Comparison of ENCODE assay signal across 8 mouse cellular contexts in genomic region chr7:56050487-56050911, GRCm38 (mm10). TPM values are rescaled to one million over a fixed set of nuclear protein-coding genes. Genes with fewer than 3 reads are reported as not detected.
DNase-seq lines count a peak whose midpoint lies in the region; ATAC-seq and TF ChIP-seq lines count a peak whose summit lies in the region.

No protein-coding gene starts in this region.

- peak overlapping the region; percentile 95 for H3K27ac ChIP-seq in heart, embryonic 15.5 days
- H3K27ac ChIP-seq in kidney, postnatal 0 days, result peak overlapping the region; percentile 95
- H3K27ac ChIP-seq in lung, embryonic 16.5 days (ENCODE audit: low read length), result peak overlapping the region; percentile 93

- 0% methylated on average over 18 of the region's 18 CpGs for WGBS in heart, embryonic 15.5 days
- WGBS in kidney, postnatal 0 days, result under 1% methylated on average over 18 of the region's 18 CpGs
- WGBS in lung, embryonic 16.5 days, result under 1% methylated on average over 18 of the region's 18 CpGs

- H3K4me2 ChIP-seq in heart, embryonic 15.5 days, result peak overlapping the region; percentile 78
- H3K4me2 ChIP-seq in kidney, postnatal 0 days (ENCODE audit: low read length), result peak overlapping the region; percentile 71
- peak overlapping the region; percentile 67 for H3K4me2 ChIP-seq in lung, embryonic 16.5 days (ENCODE audit: low read depth, low read length)

- peak overlapping the region; percentile 82 for H3K9ac ChIP-seq in heart, embryonic 15.5 days
- peak overlapping the region; percentile 78 for H3K9ac ChIP-seq in kidney, postnatal 0 days (ENCODE audit: low read depth, low read length)
- peak overlapping the region; percentile 84 for H3K9ac ChIP-seq in lung, embryonic 16.5 days (ENCODE audit: low read length)

- no peaks in the 10 kb centered on the region for H3K27me3 ChIP-seq in heart, embryonic 15.5 days
- H3K27me3 ChIP-seq in kidney, postnatal 0 days (ENCODE audit: insufficient read depth, low read length), result no peaks in the 10 kb centered on the region
- H3K27me3 ChIP-seq in lung, embryonic 16.5 days (ENCODE audit: control insufficient read depth, insufficient read depth, low read depth, low read length), result no peaks in the 10 kb centered on the region

- peak overlapping the region; percentile 94 for H3K4me3 ChIP-seq in heart, embryonic 15.5 days
- H3K4me3 ChIP-seq in kidney, postnatal 0 days (replicated peaks; ENCODE audit: low read depth, low read length), result peak overlapping the region; percentile 85
- peak overlapping the region; percentile 89 for H3K4me3 ChIP-seq in lung, embryonic 16.5 days (ENCODE audit: low read length)

- no peak for TF ChIP-seq CTCF in kidney, postnatal 0 days (IDR thresholded peaks at IDR 0.05; ENCODE audit: low read depth)

- peaks cover 17% of the 10 kb centered on the region for H3K4me1 ChIP-seq in heart, embryonic 15.5 days (replicated peaks)
- H3K4me1 ChIP-seq in kidney, postnatal 0 days (replicated peaks; ENCODE audit: insufficient read depth, low read length), result peaks cover 7% of the 10 kb centered on the region
- H3K4me1 ChIP-seq in lung, embryonic 16.5 days (replicated peaks; ENCODE audit: control insufficient read depth, insufficient read depth, low read length), result peaks cover 5% of the 10 kb centered on the region

- no peaks in the 10 kb centered on the region for H3K9me3 ChIP-seq in heart, embryonic 15.5 days (replicated peaks)
- H3K9me3 ChIP-seq in kidney, postnatal 0 days (replicated peaks; ENCODE audit: low read length), result no peaks in the 10 kb centered on the region
- H3K9me3 ChIP-seq in lung, embryonic 16.5 days (ENCODE audit: control insufficient read depth, low read length), result no peaks in the 10 kb centered on the region

- no peaks in the 10 kb centered on the region for H3K36me3 ChIP-seq in heart, embryonic 15.5 days
- no peaks in the 10 kb centered on the region for H3K36me3 ChIP-seq in kidney, postnatal 0 days (ENCODE audit: insufficient read depth, low read length)
- no peaks in the 10 kb centered on the region for H3K36me3 ChIP-seq in lung, embryonic 16.5 days (ENCODE audit: control insufficient read depth, insufficient read depth, low read length)

- peak; percentile 19 for DNase-seq in ES-CJ7 (ENCODE audit: low read depth, low spot score)
- DNase-seq in adrenal gland, postnatal 25 days, result peak; percentile 13
- DNase-seq in kidney, postnatal 0 days (ENCODE audit: low spot score), result peak; percentile 73
- DNase-seq in retina, postnatal 1 day, result peak; percentile 66

- peak; percentile 18; the same call in 1 of the 2 replicates for ATAC-seq in erythroblast, adult 5-6 weeks (replicated peaks; ENCODE audit: low FRiP score, poor library complexity, severe bottlenecking)
- peak; percentile 6; the same call in 1 of the 2 replicates for ATAC-seq in heart, embryonic 15.5 days (replicated peaks; ENCODE audit: insufficient number of reproducible peaks, insufficient read depth, low FRiP score, low read depth)
- peak; percentile 47 for ATAC-seq in kidney, postnatal 0 days (replicated peaks; ENCODE audit: low FRiP score, low read depth)
- ATAC-seq in lung, embryonic 16.5 days (ENCODE audit: low read depth), result peak; percentile 34
- ATAC-seq in CD4-positive, CD25-positive, alpha-beta regulatory T cell, adult 4 months, result no peak

RNA-seq across cellular contexts. Expression of gene Herc2, which starts 0.5 kb away (rescaled TPM):
- total RNA-seq in adrenal gland, postnatal 25 days (2021), result 64.1 and 74.7 TPM in 2 replicates
- total RNA-seq in erythroblast, adult 5-6 weeks (2015; ENCODE audit: low replicate concordance), result 37.7 and 81.3 TPM in 2 replicates
- 75.0 and 151 TPM in 2 replicates for total RNA-seq in erythroblast, adult 5-6 weeks (2017; ENCODE audit: low replicate concordance)
- polyA plus RNA-seq in heart, embryonic 15.5 days (2015; fragmentation: Nextera tagmentation; extraction: Ambion mirVana), result 15.9 and 16.4 TPM in 2 replicates
- 15.6 and 18.5 TPM in 2 replicates for polyA plus RNA-seq in kidney, postnatal 0 days (2015; fragmentation: Nextera tagmentation; extraction: Ambion mirVana)
- polyA plus RNA-seq in lung, embryonic 16.5 days (2015; fragmentation: Nextera tagmentation; extraction: Ambion mirVana), result 22.3 and 22.6 TPM in 2 replicates
- polyA plus RNA-seq in CD4-positive, CD25-positive, alpha-beta regulatory T cell, adult 4 months (2017; shearing (Covaris generic)), result 10 to 100 TPM; 19.9 to 36.6 TPM

RNA-seq across cellular contexts. Expression of gene Nipa1, which starts 30.7 kb away (rescaled TPM):
- 5.1 and 7.6 TPM in 2 replicates for total RNA-seq in adrenal gland, postnatal 25 days (2021)
- total RNA-seq in erythroblast, adult 5-6 weeks (2015; ENCODE audit: low replicate concordance), result 10.9 and 13.3 TPM in 2 replicates
- total RNA-seq in erythroblast, adult 5-6 weeks (2017; ENCODE audit: low replicate concordance), result 21.0 and 26.6 TPM in 2 replicates
- 4.1 and 5.4 TPM in 2 replicates for polyA plus RNA-seq in heart, embryonic 15.5 days (2015; fragmentation: Nextera tagmentation; extraction: Ambion mirVana)
- 3.6 and 4.7 TPM in 2 replicates for polyA plus RNA-seq in kidney, postnatal 0 days (2015; fragmentation: Nextera tagmentation; extraction: Ambion mirVana)
- polyA plus RNA-seq in lung, embryonic 16.5 days (2015; fragmentation: Nextera tagmentation; extraction: Ambion mirVana), result 5.9 and 6.7 TPM in 2 replicates
- polyA plus RNA-seq in CD4-positive, CD25-positive, alpha-beta regulatory T cell, adult 4 months (2017; shearing (Covaris generic)), result not detected

Comparison
In these comparisons a context has a peak if more than half of its experiments do, and no peak if none do; other contexts are left out.
1. DNase-seq: peak in every context shown above with its lines; median percentile 73 in kidney, postnatal 0 days; 66 in retina, postnatal 1 day; 19 in ES-CJ7; 13 in adrenal gland, postnatal 25 days.